Mouse (Mus musculus) lung, embryonic 16.5 days (tissue): Measurements from ENCODE around the gene Fmo1. TPM values are rescaled to one million over a fixed set of nuclear protein-coding genes. Genes with fewer than 3 reads are reported as not detected.
"Not testable (repeated sequence)": the region's sequence is repeated elsewhere in the genome, so short reads cannot be mapped to it uniquely, and the experiment has no call there.

Experiments
- ATAC-seq: fragments of 200-750 bp; cut with Nextera tagmentation; 2 replicates; pipeline ENCODE4 v1.8.0; 2017; ENCODE audit warnings: low read depth, mild to moderate bottlenecking, moderate library complexity
- H3K27ac ChIP-seq: fragments of 300-500 bp; sonication (generic); 2 replicates; pipeline ENCODE4 v1.5.1; 2014; ENCODE audit warnings: mild to moderate bottlenecking, control low read depth, low read length
- H3K27me3 ChIP-seq: fragments of 300-500 bp; sonication (generic); 2 replicates; pipeline ENCODE4 v1.6.1; 2014; ENCODE audit warnings: low read depth, low read length, mixed read lengths; ENCODE audit not compliant: control insufficient read depth, insufficient read depth
- H3K36me3 ChIP-seq: fragments of 300-500 bp; sonication (generic); 2 replicates; pipeline ENCODE4 v1.6.1; 2014; ENCODE audit warnings: low read length; ENCODE audit not compliant: control insufficient read depth, insufficient read depth
- H3K4me1 ChIP-seq: fragments of 300-500 bp; sonication (generic); replicated peaks from 2 replicates; pipeline ENCODE4 v1.6.1; 2014; ENCODE audit warnings: low read length, mixed read lengths; ENCODE audit not compliant: control insufficient read depth, insufficient read depth
- H3K4me2 ChIP-seq: fragments of 300-500 bp; sonication (generic); 2 replicates; pipeline ENCODE4 v1.6.1; 2014; ENCODE audit warnings: low read depth, low read length, control low read depth
- H3K4me3 ChIP-seq: fragments of 300-500 bp; sonication (generic); 2 replicates; pipeline ENCODE4 v1.5.1; 2014; ENCODE audit warnings: mild to moderate bottlenecking, low read length, control low read depth
- H3K9ac ChIP-seq: fragments of 300-500 bp; sonication (generic); 2 replicates; pipeline ENCODE4 v1.6.1; 2014; ENCODE audit warnings: low read length, control low read depth
- H3K9me3 ChIP-seq: fragments of 300-500 bp; sonication (generic); 2 replicates; pipeline ENCODE4 v1.6.1; 2016; ENCODE audit warnings: low read length; ENCODE audit not compliant: control insufficient read depth
- WGBS: fragments of 180-500 bp; shearing (Covaris S2); extraction: QIAGEN DNeasy Blood & Tissue Kit; methylation state at CpG from one replicate; pipeline ENCODE4 v1.1.7; 2014; 5-methylcytosine and 5-hydroxymethylcytosine counted together
- polyA plus RNA-seq: library from polyadenylated mRNA; unstranded; fragments of >200 nt; fragmentation: Nextera tagmentation; extraction: Ambion mirVana; gene quantifications from 2 replicates; pipeline ENCODE4 v1.2.1, GENCODE M21; 2015

Gene Fmo1
- polyA plus RNA-seq, 1 experiment from 2014 or later = 29.2 TPM

DNA sequence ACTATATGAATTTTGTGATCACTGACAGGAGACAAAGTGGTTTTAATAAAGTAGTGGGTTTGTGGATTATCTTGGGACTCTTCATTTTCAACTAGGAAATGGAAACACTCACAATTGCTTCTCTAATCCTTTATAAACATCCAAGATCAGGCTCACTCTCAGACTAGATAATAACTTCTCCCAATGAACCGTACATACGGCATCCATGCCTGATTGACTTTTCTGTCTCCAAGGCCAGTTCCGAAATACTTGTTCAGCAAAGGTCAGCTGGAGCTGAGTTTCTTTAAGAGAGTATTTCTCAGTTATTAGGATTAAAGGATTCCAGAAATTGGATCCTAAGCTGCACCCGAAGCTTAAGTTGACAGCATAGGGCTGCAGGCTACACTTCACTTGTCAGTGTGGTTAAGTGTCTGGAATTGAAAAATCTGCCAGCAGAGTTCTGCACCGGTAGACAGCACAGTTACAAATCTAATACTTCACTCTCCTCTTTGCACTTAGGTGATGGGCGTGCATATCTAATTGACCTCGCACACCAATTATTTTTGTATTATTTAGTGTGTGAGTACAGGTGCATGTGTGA lies 82.7 kb downstream of the Fmo1 start:
- no peaks in the 10 kb centered on the region for H3K36me3 ChIP-seq
- H3K4me1 ChIP-seq = no peaks in the 10 kb centered on the region
- 77% methylated on average over 7 of the region's 7 CpGs for WGBS
- no peak for ATAC-seq
- H3K9ac ChIP-seq = no peak overlapping the region
- no peak overlapping the region for H3K4me3 ChIP-seq
- H3K4me2 ChIP-seq = no peak overlapping the region
- no peaks in the 10 kb centered on the region for H3K9me3 ChIP-seq
- no peak overlapping the region for H3K27ac ChIP-seq
- no peaks in the 10 kb centered on the region for H3K27me3 ChIP-seq

DNA sequence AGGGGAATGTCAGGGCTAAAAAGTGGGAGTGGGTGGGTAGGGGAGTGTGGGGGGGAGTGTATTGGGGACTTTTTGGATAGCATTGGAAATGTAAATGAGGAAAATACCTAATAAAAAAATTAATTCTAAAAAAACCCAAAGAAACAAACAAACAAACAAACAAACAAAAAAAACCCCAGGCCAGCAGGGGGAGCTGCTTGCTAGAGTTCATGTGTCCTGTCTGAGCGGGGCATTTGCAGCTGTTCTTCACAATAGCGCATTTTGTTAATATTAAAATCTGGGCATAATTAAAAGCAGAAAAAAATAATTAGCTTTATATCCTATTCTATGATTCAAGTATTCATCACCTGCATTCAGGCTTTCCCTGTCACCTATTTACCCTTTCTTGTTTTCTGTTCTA lies 85.4 kb downstream of the Fmo1 start:
- ATAC-seq, H3K4me1 ChIP-seq, H3K9me3 ChIP-seq, H3K9ac ChIP-seq, H3K27me3 ChIP-seq, H3K36me3 ChIP-seq, H3K4me3 ChIP-seq, H3K27ac ChIP-seq, H3K4me2 ChIP-seq: not testable (repeated sequence)
- 84% methylated on average over 2 of the region's 2 CpGs for WGBS

Other genes starting within 250 kb of the Fmo1 start
- 0.09 TPM in 1 of 2 replicates, not detected in the other for gene Myoc, start 227.5 kb downstream of the Fmo1 start, polyA plus RNA-seq
- gene Myocos, start 208.4 kb downstream of the Fmo1 start, polyA plus RNA-seq = not detected in 2 replicates
- gene Prrc2c, start 126.1 kb downstream of the Fmo1 start, polyA plus RNA-seq = 147 TPM in 2 replicates
- gene Fmo4, start 52.6 kb downstream of the Fmo1 start, polyA plus RNA-seq = 2.4 and 3.3 TPM in 2 replicates
- 48.3 and 70.3 TPM in 2 replicates for gene Fmo2, start 32.1 kb upstream of the Fmo1 start, polyA plus RNA-seq
- not detected in 2 replicates for gene Fmo6, start 70.9 kb upstream of the Fmo1 start, polyA plus RNA-seq
- not detected in 2 replicates for gene Fmo3, start 117.9 kb upstream of the Fmo1 start, polyA plus RNA-seq
- not detected in 2 replicates for gene Mroh9, start 219.1 kb upstream of the Fmo1 start, polyA plus RNA-seq